Mouse (Mus musculus) forebrain, embryonic 14.5 days (tissue): ENCODE results near the gene 1110017D15Rik. TPM values are rescaled to one million over a fixed set of nuclear protein-coding genes. Genes with fewer than 3 reads are reported as not detected.

Source experiments
- ATAC-seq: fragments of 200-750 bp; cut with Nextera tagmentation; 2 replicates; pipeline ENCODE4 v1.8.0; 2017; ENCODE audit warnings: mild to moderate bottlenecking, moderate library complexity
- DNase-seq: peaks from one replicate; pipeline ENCODE4 v3.0.0-alpha.2; 2015; ENCODE audit warnings: low spot score
- H3K27ac ChIP-seq: fragments of 300-500 bp; sonication (generic); 2 replicates; pipeline ENCODE4 v1.5.1; 2014; ENCODE audit warnings: low read depth, mild to moderate bottlenecking, control low read depth, low read length, moderate library complexity
- H3K27me3 ChIP-seq: fragments of 300-500 bp; sonication (generic); replicated peaks from 2 replicates; pipeline ENCODE4 v1.6.1; 2014; ENCODE audit warnings: low read length, control low read depth, mixed read lengths; ENCODE audit not compliant: control insufficient read depth, insufficient read depth
- H3K36me3 ChIP-seq: fragments of 300-500 bp; sonication (generic); 2 replicates; pipeline ENCODE4 v1.6.1; 2014; ENCODE audit warnings: low read length, control low read depth; ENCODE audit not compliant: control insufficient read depth, insufficient read depth
- H3K4me1 ChIP-seq: fragments of 300-500 bp; sonication (generic); 2 replicates; pipeline ENCODE4 v1.6.1; 2014; ENCODE audit warnings: antibody characterized with exemption, low read length, control low read depth; ENCODE audit not compliant: control insufficient read depth, insufficient read depth
- H3K4me2 ChIP-seq: fragments of 300-500 bp; sonication (generic); 2 replicates; pipeline ENCODE4 v1.6.1; 2014; ENCODE audit warnings: mild to moderate bottlenecking, control low read depth, low read length
- H3K4me3 ChIP-seq: fragments of 300-500 bp; sonication (generic); 2 replicates; pipeline ENCODE4 v1.5.1; 2014; ENCODE audit warnings: low read depth, low read length, control low read depth
- H3K9ac ChIP-seq: fragments of 300-500 bp; sonication (generic); 2 replicates; pipeline ENCODE4 v1.6.1; 2014; ENCODE audit warnings: mild to moderate bottlenecking, low read length, control low read depth, moderate library complexity
- H3K9me3 ChIP-seq: fragments of 300-500 bp; sonication (generic); replicated peaks from 2 replicates; pipeline ENCODE4 v1.6.1; 2016; ENCODE audit warnings: low read length, control low read depth, mixed read lengths; ENCODE audit not compliant: control insufficient read depth
- WGBS: fragments of 180-500 bp; shearing (Covaris S2); extraction: QIAGEN DNeasy Blood & Tissue Kit; methylation state at CpG from one replicate; pipeline ENCODE4 v1.1.7; 2014; 5-methylcytosine and 5-hydroxymethylcytosine counted together
- polyA plus RNA-seq: library from polyadenylated mRNA; unstranded; fragments of >200 nt; fragmentation: Nextera tagmentation; extraction: Ambion mirVana; gene quantifications from 2 replicates; pipeline ENCODE4 v1.2.1, GENCODE M21; 2014

Gene 1110017D15Rik
- polyA plus RNA-seq, 1 experiment from 2014 or later: 11.1 TPM

DNA sequence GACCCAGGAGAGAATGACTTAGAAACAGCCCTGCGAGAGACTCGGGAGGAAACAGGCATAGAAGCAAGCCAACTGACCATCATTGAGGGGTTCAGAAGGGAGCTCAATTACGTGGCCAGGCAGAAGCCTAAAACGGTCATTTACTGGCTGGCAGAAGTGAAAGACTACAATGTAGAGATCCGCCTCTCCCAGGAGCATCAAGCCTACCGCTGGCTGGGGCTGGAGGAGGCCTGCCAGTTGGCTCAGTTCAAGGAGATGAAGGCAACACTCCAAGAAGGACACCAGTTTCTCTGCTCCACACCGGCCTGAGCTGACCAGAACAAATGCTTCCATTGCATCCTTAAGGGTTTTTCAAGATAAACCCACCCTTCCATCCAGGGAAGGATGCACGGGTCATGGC, 36.9 kb downstream of the 1110017D15Rik start:
- H3K9ac ChIP-seq: no peak overlapping the region

DNA sequence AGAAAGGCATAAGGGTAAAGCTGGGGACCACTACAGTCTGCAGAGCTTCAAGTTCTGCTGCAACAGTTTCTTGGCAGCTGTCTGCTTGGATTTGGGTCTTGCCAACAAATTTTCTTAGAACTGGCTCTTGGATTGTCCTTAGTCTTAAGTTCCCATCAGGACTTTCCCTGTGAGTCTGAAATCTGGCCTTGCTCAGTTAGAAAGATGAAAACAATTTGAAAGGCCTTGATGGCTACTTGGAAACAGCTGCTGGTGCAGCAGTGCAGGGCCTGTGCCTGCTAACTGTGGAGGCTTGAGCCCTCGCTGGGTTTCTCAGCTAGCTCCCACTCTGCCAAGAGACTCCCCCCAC, 37.7 kb downstream of the 1110017D15Rik start:
- Histone ChIP-seq H3K9ac (no peak overlapping the region), H3K36me3 (peaks cover 6% of the 10 kb centered on the region; the same call in 1 of the 2 replicates), H3K27me3 (no peaks in the 10 kb centered on the region), H3K27ac (no peak overlapping the region), H3K4me1 (no peaks in the 10 kb centered on the region), H3K4me3 (no peak overlapping the region), H3K9me3 (no peaks in the 10 kb centered on the region), H3K4me2 (no peak overlapping the region)
- no peak for ATAC-seq
- 96% methylated on average over 1 of the region's 1 CpGs for WGBS
- DNase-seq: no peak

More for the DNA sequence above, 36.9 kb downstream of the 1110017D15Rik start:
- Histone ChIP-seq H3K27me3 (no peaks in the 10 kb centered on the region), H3K36me3 (peaks cover 6% of the 10 kb centered on the region; the same call in 1 of the 2 replicates), H3K27ac (no peak overlapping the region), H3K4me1 (no peaks in the 10 kb centered on the region), H3K4me3 (no peak overlapping the region), H3K4me2 (no peak overlapping the region), H3K9me3 (no peaks in the 10 kb centered on the region)
- ATAC-seq (no peak), DNase-seq (no peak)
- 85% methylated on average over 8 of the region's 8 CpGs for WGBS

DNA sequence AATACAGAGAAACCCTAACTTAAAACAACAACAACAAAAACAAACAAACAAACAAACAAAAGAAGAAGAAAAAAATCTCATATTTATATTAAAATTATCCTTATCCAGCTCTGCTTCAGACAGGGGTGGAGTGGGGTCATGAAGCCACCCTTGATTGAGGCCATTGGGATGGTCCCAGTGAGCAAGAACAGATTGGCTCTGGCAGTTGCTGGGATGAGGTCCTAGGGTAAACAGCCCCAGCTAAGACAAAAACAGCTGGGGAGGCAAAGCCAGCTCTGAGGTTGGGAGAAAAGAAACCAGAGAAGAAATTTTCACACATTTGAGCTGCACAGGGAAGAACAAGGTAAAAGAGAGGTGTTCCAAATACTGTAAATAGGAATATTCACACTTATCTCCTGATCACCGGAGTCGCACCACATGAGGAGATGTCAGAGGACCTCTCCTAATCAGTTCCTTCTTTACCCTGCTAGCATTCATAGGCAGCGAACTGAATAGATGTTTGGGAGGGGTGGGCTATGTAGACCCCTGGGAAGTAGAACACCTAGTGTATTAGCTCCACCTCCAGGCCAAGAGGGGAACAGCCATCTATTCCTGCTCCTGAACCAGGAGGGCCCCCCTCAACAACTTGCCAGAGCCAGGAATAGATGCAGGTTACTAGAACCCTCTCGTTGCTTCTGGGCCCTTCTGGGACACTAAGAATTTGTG, 38.2 kb downstream of the 1110017D15Rik start:
- ATAC-seq (no peak), DNase-seq (no peak)
- no peak overlapping the region for H3K9ac ChIP-seq
- no peak overlapping the region for H3K27ac ChIP-seq
- WGBS: 47% methylated on average over 4 of the region's 4 CpGs
- H3K4me2 ChIP-seq: no peak overlapping the region
- H3K27me3 ChIP-seq: no peaks in the 10 kb centered on the region
- H3K9me3 ChIP-seq: no peaks in the 10 kb centered on the region
- peaks cover 6% of the 10 kb centered on the region; the same call in 1 of the 2 replicates for H3K36me3 ChIP-seq
- H3K4me3 ChIP-seq: no peak overlapping the region
- H3K4me1 ChIP-seq: no peaks in the 10 kb centered on the region

DNA sequence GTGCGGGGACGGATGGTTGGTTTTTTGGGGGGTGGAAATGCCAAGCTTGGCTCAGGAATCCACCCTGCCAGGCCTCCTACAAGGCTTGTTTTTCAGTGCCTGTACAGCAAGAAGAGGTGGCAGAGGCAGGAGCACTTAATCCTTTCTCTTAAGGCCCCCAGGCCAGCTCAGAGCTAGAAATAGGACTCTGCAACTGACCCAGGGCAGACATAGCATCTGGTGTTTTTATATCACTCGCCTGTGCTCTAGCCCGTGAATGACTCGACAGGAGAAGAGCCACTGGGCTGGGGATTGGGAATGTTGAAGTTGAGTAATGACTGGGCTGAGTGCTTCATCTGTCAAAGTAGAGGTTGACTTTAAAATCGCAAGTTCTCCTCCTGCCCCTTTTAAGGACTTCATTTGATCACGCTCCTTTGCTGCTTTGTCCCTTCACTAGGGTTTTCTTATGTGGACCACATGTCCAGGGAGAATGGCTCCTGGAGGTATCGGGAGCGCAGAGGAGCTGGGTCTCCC, 39.4 kb downstream of the 1110017D15Rik start:
- ATAC-seq (no peak), DNase-seq (no peak)
- Histone ChIP-seq H3K9me3 (no peaks in the 10 kb centered on the region), H3K4me3 (no peak overlapping the region), H3K36me3 (peaks cover 6% of the 10 kb centered on the region; the same call in 1 of the 2 replicates), H3K27me3 (no peaks in the 10 kb centered on the region), H3K9ac (no peak overlapping the region), H3K4me2 (no peak overlapping the region), H3K27ac (no peak overlapping the region), H3K4me1 (no peaks in the 10 kb centered on the region)
- 90% methylated on average over 9 of the region's 9 CpGs for WGBS

DNA sequence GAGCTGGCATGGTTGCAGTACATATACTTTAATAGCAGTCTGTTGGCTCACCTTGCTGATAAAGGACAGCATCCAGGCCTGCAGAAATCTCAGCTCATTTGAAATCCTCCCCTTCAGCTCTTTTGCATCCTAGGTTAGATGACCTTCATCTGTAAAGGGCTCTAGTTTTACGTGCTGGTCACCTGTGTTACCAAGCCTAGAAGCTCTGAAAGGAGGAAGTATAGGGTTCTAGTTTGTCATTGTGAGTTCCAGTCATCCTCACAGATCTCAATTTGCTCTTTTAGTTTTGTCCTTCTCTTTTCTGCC, 45.8 kb downstream of the 1110017D15Rik start:
- Histone ChIP-seq H3K4me1 (peaks cover 28% of the 10 kb centered on the region), H3K36me3 (no peaks in the 10 kb centered on the region), H3K4me2 (peak overlapping the region; percentile 16; the same call in 1 of the 2 replicates), H3K27me3 (no peaks in the 10 kb centered on the region), H3K9me3 (no peaks in the 10 kb centered on the region), H3K27ac (peak overlapping the region; percentile 36), H3K9ac (no peak overlapping the region), H3K4me3 (no peak overlapping the region)
- ATAC-seq (no peak), DNase-seq (no peak)
- WGBS: 68% methylated on average over 1 of the region's 1 CpGs

DNA sequence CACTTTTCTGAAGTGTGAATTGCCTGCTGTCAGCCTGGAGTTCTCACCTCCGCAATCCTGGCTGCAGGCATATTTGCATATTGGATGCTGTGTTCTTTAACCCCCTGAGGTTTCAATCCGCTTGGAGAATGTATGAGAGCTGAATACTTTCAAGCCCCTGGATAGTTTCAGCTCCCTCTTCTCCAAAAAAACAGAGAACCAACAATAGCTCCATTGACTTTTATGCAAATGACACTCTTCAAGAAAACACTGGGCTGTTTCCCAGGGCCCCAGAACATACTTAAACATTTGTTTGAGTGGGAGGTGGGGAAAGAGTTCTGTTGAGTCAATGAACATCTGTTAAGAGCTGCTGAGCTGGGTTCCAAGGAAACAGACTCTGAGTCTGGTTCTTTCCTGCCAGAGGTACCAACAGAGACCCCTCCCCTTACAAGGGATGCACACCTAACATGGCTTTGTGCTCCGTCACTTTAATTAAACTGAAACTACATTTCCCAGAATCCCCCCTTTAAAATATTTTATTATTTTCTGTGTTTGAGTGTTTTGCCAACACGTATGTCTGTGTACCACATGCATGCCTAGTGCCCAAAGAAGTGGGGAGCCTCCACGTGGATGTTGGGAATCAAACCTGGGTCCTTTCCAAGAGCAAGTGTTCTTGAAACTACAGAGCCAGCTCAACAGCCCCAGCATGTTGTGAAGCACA, 46.3 kb downstream of the 1110017D15Rik start:
- Histone ChIP-seq H3K4me1 (peaks cover 28% of the 10 kb centered on the region), H3K4me2 (peak overlapping the region; percentile 16; the same call in 1 of the 2 replicates), H3K9me3 (no peaks in the 10 kb centered on the region), H3K27ac (peak overlapping the region; percentile 36), H3K27me3 (no peaks in the 10 kb centered on the region), H3K9ac (no peak overlapping the region), H3K4me3 (no peak overlapping the region), H3K36me3 (no peaks in the 10 kb centered on the region)
- DNase-seq (peak; percentile 94), ATAC-seq (peak; percentile 90)
- 9% methylated on average over 5 of the region's 5 CpGs for WGBS

DNA sequence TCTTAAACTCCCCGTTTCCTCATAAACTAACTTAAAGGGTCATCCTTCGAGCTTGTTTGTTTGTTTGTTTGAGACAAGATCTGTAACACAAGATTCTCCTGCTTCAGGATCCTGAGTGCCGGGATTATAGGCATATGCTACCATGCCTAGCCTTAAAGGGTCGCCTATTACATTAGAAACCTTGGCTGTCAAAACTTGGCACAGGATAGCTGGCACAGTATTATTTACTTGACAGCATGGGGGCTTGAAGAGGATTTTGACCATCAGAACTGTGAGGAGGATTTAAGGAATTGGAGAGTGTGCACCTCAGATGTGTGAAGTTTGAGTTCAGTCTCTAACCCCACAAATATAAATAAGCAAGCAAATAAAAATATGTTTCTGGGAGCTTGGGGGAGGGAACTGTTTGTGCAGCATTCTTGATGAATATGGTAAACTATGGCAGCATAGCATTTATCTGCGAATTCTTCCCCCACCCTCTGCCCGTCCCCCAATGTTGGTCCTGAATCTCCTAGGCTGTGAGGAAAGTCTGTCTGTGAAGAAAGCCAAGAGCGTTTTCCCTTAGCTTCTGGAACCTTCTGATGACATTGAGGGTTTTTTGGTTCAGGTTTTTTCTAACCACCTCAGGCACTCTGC, 47.0 kb downstream of the 1110017D15Rik start:
- H3K27ac ChIP-seq: peak overlapping the region; percentile 28; the same call in 1 of the 2 replicates
- ATAC-seq: peak; percentile 18
- H3K27me3 ChIP-seq: no peaks in the 10 kb centered on the region
- peak; percentile 63 for DNase-seq
- no peak overlapping the region for H3K4me3 ChIP-seq
- no peak overlapping the region for H3K9ac ChIP-seq
- no peaks in the 10 kb centered on the region for H3K36me3 ChIP-seq
- no peak overlapping the region for H3K4me2 ChIP-seq
- H3K9me3 ChIP-seq: no peaks in the 10 kb centered on the region
- 29% methylated on average over 7 of the region's 7 CpGs for WGBS
- H3K4me1 ChIP-seq: peaks cover 28% of the 10 kb centered on the region

DNA sequence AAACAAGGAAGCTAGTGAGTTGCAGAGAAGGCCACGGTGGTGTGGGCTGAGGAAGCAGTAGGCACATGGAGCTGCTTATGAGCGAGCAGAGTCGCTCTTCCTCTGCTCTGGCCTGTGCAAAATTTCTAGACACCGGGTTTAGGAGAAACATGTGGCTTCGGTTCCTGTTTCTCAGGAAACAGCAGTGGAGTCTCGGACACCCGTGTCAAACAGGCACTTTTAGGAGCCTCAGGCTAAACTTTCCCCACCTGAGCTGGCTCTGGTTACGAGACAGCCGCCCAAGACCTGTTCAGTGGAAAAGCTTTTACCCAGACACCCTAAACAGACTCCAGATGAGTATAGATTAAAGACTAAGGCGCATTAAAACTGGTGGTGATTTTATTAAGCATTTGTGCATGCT, 47.9 kb downstream of the 1110017D15Rik start:
- Histone ChIP-seq H3K4me1 (peaks cover 28% of the 10 kb centered on the region), H3K4me3 (no peak overlapping the region), H3K4me2 (no peak overlapping the region), H3K36me3 (no peaks in the 10 kb centered on the region), H3K27me3 (no peaks in the 10 kb centered on the region), H3K27ac (no peak overlapping the region), H3K9ac (no peak overlapping the region), H3K9me3 (no peaks in the 10 kb centered on the region)
- ATAC-seq: no peak
- WGBS: 77% methylated on average over 10 of the region's 10 CpGs
- no peak for DNase-seq
